Mouse (Mus musculus): Measurements from ENCODE around the gene C1qtnf2.

The C1qtnf2 gene

GRCm38 (mm10) chr11:43474225-43474774 is at the start of gene C1qtnf2:
Gene C1qtnf2 (plus strand): TSS chr11:43474276.
- DNase-seq (ENCODE audit: low spot score), result no peak

DNA sequence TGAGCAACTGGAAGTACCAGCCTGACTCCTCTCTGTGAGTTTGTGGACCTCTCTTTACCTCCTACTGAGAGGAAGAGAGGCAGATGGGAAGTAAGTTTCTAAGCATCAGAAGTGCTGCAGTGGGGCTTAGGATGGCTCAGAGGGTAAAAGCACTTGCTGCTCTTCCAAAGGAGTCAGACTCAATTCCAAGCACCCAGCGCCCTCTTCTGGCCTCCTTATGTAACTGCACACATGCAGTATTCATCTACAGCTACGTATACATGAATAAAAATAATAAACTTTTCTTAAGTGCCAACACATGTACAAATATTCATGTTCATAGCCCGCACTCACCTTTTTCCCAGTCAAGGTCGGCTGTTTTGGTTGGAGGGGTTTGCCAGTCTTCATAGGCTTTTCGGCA is 49.7 kb upstream of the C1qtnf2 start:
- DNase-seq (ENCODE audit: low spot score), result no peak

GRCm38 (mm10) chr11:43425166-43425709 is 48.8 kb upstream of the C1qtnf2 start:
- no peak for DNase-seq (ENCODE audit: low spot score)

DNA sequence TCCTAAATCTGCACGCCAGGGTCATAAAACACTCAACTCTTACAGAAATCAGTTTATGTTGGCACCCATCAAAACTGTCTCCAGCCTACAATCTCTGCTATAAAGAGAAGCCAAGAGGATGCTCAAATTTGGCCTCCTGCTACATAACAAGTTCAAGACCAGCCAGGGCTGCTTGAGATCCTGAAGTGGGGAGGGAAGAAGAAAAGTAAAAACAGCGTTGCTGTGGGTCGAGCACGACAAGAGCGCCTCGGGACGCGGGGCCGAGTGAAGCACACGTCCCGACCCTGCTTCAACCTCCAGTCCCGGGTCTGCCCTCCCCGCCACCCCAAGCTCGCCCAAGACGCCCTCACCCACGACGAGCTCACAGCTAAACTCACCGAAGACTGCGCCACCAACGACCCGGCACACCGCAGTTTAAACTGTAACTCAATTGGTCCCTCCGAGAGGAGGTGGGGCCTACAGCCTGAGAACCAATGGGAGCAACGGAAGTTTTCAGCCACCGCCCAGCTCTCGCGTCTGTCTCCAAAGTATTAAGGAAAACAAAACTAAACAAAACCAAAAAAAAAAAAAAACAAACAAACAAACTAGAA is 48.2 kb upstream of the C1qtnf2 start, which contains the start of gene Pttg1:
Gene Pttg1, minus strand, starts transcription at position 428 of the 590 bp plus-strand sequence.
- DNase-seq (ENCODE audit: low spot score), result peak; percentile 85

DNA sequence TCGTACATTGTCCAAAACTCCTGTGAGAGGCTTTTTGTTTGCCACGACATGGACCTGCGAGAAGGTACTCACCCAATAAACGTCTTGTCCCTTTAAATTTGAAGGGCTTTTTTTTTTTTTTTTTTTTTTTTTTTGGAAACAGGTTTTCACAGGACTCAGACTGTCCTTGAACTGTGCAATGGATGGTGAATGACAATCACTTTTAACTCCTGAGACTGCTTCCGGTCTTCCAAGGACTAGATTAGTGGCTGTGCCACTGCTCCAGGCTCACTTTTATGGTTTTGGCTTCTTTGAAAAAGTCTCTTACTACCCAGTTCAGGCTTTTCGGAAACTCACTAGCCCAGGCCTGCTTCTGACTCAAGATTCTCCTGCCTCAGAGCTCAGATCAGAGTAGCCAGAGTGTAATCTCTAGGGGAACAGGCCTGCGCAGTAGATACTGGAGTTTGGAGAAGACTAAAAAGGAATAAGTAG is 47.6 kb upstream of the C1qtnf2 start:
- DNase-seq (ENCODE audit: low spot score), result peak; percentile 70

- peak; percentile 80 for DNase-seq (ENCODE audit: low spot score)
Measured at GRCm38 (mm10) chr11:43433254-43434023, 40.6 kb upstream of the C1qtnf2 start, which contains the start of gene Slu7. Gene Slu7 (plus strand): TSS chr11:43433744.

GRCm38 (mm10) chr11:43434024-43434407 is 40.1 kb upstream of the C1qtnf2 start:
- DNase-seq (ENCODE audit: low spot score), result no peak

DNA sequence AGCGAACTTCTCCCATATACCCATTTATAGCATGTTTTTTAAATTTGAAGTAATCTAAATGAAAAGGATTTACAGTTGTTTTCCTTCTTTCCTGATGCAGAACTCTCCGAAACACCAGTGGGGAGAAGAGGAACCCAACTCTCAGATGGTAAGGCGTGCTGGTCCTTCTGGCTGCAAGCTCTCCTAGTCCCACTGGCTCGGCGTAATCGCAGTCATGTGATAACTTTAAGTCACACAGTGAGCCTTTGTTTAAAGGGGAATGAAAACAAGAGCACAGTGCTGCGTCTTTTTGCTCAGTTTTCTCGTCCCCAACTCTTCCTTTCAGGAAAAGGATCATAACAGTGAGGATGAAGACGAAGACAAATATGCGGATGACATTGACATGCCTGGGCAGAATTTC is 33.0 kb upstream of the C1qtnf2 start:
- DNase-seq (ENCODE audit: low spot score), result no peak

DNA sequence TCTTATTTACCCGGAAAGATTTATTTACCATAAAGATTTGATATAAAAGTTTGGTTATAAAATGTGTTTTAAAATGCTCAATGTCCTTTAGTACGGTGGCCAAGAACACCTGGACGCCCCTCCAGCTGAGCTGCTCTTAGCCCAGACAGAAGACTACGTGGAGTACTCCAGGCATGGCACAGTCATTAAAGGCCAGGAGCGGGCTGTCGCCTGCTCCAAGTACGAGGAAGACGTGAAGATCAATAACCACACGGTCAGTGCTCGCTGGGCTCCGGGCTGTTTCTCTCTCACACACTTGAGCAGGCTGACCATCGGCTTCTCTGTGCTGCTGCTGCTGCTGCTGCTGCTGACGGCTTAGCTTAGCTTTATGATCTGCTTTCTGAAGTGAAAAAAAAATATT is 30.9 kb upstream of the C1qtnf2 start:
- DNase-seq (ENCODE audit: low spot score), result no peak

- DNase-seq (ENCODE audit: low spot score), result no peak
Measured at GRCm38 (mm10) chr11:43449916-43450315, 24.2 kb upstream of the C1qtnf2 start.

- no peak for DNase-seq (ENCODE audit: low spot score)
Measured at GRCm38 (mm10) chr11:43451322-43451721, 22.8 kb upstream of the C1qtnf2 start.

- no peak for DNase-seq (ENCODE audit: low spot score)
Measured at GRCm38 (mm10) chr11:43452266-43452665, 21.8 kb upstream of the C1qtnf2 start.

DNA sequence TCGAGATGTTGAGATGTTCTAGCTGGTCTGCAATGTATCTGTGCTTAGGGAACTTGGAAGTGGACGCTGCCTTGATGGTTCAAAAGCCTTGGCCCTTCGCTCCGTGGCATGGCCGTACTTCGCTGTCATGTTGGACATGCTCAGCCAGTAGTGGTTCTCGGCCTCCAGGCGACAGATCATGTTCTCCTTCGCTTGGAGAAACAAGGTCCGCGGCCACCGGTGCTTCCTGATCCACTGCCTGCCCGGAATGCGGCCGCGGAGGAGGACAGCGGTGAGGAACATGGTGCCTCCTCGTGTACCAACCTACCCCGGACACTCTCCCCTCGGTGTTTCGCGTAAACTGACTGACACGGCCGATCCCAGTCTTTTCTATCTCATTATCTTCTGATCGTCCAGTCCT is 10.9 kb upstream of the C1qtnf2 start:
- no peak for DNase-seq (ENCODE audit: low spot score)

GRCm38 (mm10) chr11:43470118-43470517 is 4.0 kb upstream of the C1qtnf2 start:
- DNase-seq (ENCODE audit: low spot score), result no peak

DNA sequence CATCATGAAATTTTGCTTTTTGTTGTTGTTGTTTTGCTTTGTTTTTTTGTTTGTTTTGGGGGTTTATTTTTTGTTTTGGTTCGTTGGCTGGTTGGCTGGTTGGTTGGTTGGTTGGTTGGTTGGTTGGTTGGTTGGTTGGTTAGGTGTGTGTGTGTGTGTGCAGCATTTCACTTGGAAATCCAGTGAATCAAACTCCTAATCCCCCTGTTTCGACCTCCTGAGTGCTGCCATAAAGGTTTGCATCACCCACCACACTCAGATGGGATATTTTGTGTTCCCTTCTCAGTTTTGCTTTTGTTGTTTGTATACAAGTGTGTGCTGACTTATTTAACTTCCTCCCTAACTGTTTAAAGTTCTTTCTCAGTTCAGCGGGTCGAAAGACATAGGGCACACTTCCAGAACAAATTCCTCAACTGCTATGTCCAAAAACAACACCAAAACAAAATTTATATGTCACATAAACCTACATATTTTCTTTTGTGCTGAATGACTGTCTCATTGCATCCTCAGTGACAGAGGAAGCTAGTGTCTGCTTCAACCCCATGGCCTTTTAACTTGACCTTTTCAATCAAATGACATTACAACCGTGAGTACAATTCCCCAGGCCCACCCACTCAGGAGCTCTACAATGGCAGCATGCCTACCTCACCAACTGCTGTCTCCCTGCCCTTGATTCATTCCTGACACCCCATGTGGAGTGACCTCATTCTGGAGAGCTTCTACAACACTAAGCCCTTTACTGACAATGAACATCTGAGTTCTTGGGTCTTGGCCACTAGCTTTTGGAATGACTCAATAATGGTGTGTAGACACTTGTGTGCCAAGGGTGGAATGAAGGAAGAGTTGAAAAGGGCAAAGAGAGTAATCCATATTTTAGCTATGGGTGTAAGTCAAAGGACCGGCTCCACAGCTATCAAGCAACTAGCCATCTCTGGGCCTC is 2.9 kb upstream of the C1qtnf2 start:
- no peak for DNase-seq (ENCODE audit: low spot score)

- DNase-seq (ENCODE audit: low spot score), result no peak
Measured at GRCm38 (mm10) chr11:43473115-43473514, 961 bp upstream of the C1qtnf2 start.

DNA sequence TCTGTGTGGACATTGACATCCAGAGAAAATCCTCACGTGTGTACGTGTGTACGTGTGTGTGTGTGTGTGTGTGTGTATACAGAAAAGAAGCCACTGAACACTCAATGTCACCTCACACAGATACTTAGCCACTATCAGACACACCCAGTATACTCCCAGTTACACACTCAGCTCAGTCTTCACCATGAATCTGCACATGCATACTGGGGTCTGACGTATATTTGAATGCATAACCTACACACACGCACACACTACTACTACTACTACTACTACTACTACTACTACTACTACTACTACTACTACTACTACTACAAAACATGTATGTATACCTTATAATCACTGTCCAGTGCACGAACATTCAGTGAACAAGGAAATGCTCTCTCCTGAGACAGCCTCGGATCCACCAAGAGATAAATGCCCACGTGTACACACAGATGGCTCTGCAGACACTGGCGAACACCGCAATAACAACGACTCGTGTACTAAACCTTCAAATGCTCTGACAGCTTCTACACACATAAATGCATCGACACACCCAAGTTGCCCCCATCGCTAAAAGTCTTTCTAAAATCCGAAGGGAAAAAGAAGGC is 346 bp upstream of the C1qtnf2 start:
- no peak for DNase-seq (ENCODE audit: low spot score)

GRCm38 (mm10) chr11:43479376-43479775 is 5.3 kb downstream of the C1qtnf2 start:
- no peak for DNase-seq (ENCODE audit: low spot score)

GRCm38 (mm10) chr11:43480561-43480960 is 6.5 kb downstream of the C1qtnf2 start:
- DNase-seq (ENCODE audit: low spot score), result no peak

GRCm38 (mm10) chr11:43481672-43482522 is 7.8 kb downstream of the C1qtnf2 start:
- DNase-seq (ENCODE audit: low spot score), result peak; percentile 35

All from yolk sac, embryonic 10.5 days (tissue).